Mouse (Mus musculus): ENCODE data around the gene Trim45.
A peak's percentile ranks its signal among the peaks of the same experiment; 100 is the strongest.

- TF ChIP-seq USF2 (IDR thresholded peaks at IDR 0.05; ENCODE audit: borderline replicate concordance in 1 of 2, insufficient read depth in 1 of 2, low read depth in 1 of 2, low read length in 2 of 2) (no peak), TBP (IDR thresholded peaks at IDR 0.05; ENCODE audit: low read depth, low read length) (no peak), POLR2AphosphoS2 (IDR thresholded peaks at IDR 0.05; ENCODE audit: low read length) (no peak), EP300 (IDR thresholded peaks at IDR 0.05; ENCODE audit: low read depth in 1 of 2, low read length in 2 of 2) (peak; percentile 51 to 55; a peak in 3 of 4 replicates), GATA1 (IDR thresholded peaks at IDR 0.05; ENCODE audit: low read depth, low read length) (peak; percentile 26; the same call in 1 of the 2 replicates), ELF1 (IDR thresholded peaks at IDR 0.05; ENCODE audit: low read depth, low read length) (no peak), HCFC1 (IDR thresholded peaks at IDR 0.05; ENCODE audit: low read depth, low read length) (no peak), BHLHE40 (IDR thresholded peaks at IDR 0.05; ENCODE audit: borderline replicate concordance, low read depth, low read length) (no peak), ZC3H11A (IDR thresholded peaks at IDR 0.05; ENCODE audit: low read depth, low read length) (no peak), NRF1 (IDR thresholded peaks at IDR 0.05; ENCODE audit: insufficient read depth, low read depth, low read length, poor library complexity, severe bottlenecking) (no peak), TAL1 (IDR thresholded peaks at IDR 0.05; ENCODE audit: low read length) (no peak)
Measured at GRCm38 (mm10) chr3:100906128-100906527, 15.9 kb upstream of the Trim45 start.
